Mouse (Mus musculus) MEL (cell line): ENCODE data around the gene Nr1h4. TPM values are rescaled to one million over a fixed set of nuclear protein-coding genes. Genes with fewer than 3 reads are reported as not detected.

ENCODE experiments used
- DNase-seq: peaks from one replicate; pipeline ENCODE4 v3.0.0; 2011; ENCODE audit warnings: low read depth, low spot score
- H3K27ac ChIP-seq: 2 replicates; pipeline ENCODE4 v1.5.1; 2012; ENCODE audit warnings: low read depth, mild to moderate bottlenecking, control low read depth, low read length, moderate library complexity; ENCODE audit not compliant: control insufficient read depth
- H3K27me3 ChIP-seq, 2 experiments: fragments of 150-350 bp in 1 of 2; sonication (generic) in 1 of 2; 2 replicates each; pipeline ENCODE4 v1.6.1; 2012; ENCODE audit warnings: low read length in 2 of 2, mild to moderate bottlenecking in 2 of 2, improper control_type of control experiment in 1 of 2, moderate library complexity in 1 of 2; ENCODE audit not compliant: insufficient read depth in 2 of 2, control insufficient read depth in 1 of 2
- H3K36me3 ChIP-seq, 2 experiments: 2 replicates each; pipeline ENCODE4 v1.6.1; 2012 to 2014; ENCODE audit warnings: low read length in 2 of 2, improper control_type of control experiment in 1 of 2, inconsistent platforms in 1 of 2, mild to moderate bottlenecking in 1 of 2; ENCODE audit not compliant: insufficient read depth in 2 of 2, control insufficient read depth in 1 of 2
- H3K4me1 ChIP-seq, 2 experiments: fragments of 150-350 bp in 1 of 2; sonication (generic) in 1 of 2; 2 replicates each; pipeline ENCODE4 v1.6.1; 2012; ENCODE audit warnings: low read length in 2 of 2, improper control_type of control experiment in 1 of 2, mild to moderate bottlenecking in 1 of 2; ENCODE audit not compliant: insufficient read depth in 2 of 2, control insufficient read depth in 1 of 2
- H3K4me3 ChIP-seq, 2 experiments: fragments of 150-350 bp in 1 of 2; sonication (generic) in 1 of 2; 2 replicates each; pipeline ENCODE4 v1.5.1; 2012; ENCODE audit warnings: low read depth in 2 of 2, low read length in 2 of 2, mild to moderate bottlenecking in 2 of 2, moderate library complexity in 2 of 2, control low read depth in 1 of 2, improper control_type of control experiment in 1 of 2; ENCODE audit not compliant: control insufficient read depth in 1 of 2, insufficient read depth in 1 of 2
- H3K79me2 ChIP-seq: 2 replicates; pipeline ENCODE4 v1.6.1; 2012; ENCODE audit warnings: mild to moderate bottlenecking, low read length, moderate library complexity; ENCODE audit not compliant: control insufficient read depth, poor library complexity, insufficient read depth
- H3K9ac ChIP-seq: 2 replicates; pipeline ENCODE4 v1.6.1; 2012; ENCODE audit warnings: low read depth, mild to moderate bottlenecking, control low read depth, low read length, moderate library complexity; ENCODE audit not compliant: control insufficient read depth, poor library complexity, severe bottlenecking
- H3K9me3 ChIP-seq: fragments of 150-350 bp; sonication (generic); replicated peaks from 2 replicates; pipeline ENCODE4 v1.6.1; 2012; ENCODE audit warnings: mild to moderate bottlenecking, low read length, improper control_type of control experiment, moderate library complexity; ENCODE audit not compliant: insufficient read depth
- E2F4 ChIP-seq: IDR thresholded peaks from 2 replicates; pipeline ENCODE4 v1.6.1; 2011; ENCODE audit warnings: low read depth, low read length, improper control_type of control experiment, borderline replicate concordance
- EP300 ChIP-seq, 2 experiments: IDR thresholded peaks; 2 replicates each; pipeline ENCODE4 v1.6.1; 2011; ENCODE audit warnings: improper control_type of control experiment in 2 of 2, low read length in 2 of 2, low read depth in 1 of 2, mild to moderate bottlenecking in 1 of 2
- GATA1 ChIP-seq: IDR thresholded peaks from 2 replicates; pipeline ENCODE4 v1.6.1; 2011; ENCODE audit warnings: low read depth, low read length, improper control_type of control experiment
- MAZ ChIP-seq: IDR thresholded peaks from 2 replicates; pipeline ENCODE4 v1.6.1; 2012; ENCODE audit warnings: low read depth, mild to moderate bottlenecking, inconsistent platforms, low read length, improper control_type of control experiment
- MEF2A ChIP-seq: IDR thresholded peaks from 2 replicates; pipeline ENCODE4 v1.6.1; 2014; ENCODE audit warnings: low read depth, mild to moderate bottlenecking, inconsistent platforms, low read length, improper control_type of control experiment; ENCODE audit not compliant: poor library complexity, insufficient replicate concordance, severe bottlenecking; ENCODE audit errors: extremely low read depth
- NELFE ChIP-seq: IDR thresholded peaks from 2 replicates; pipeline ENCODE4 v1.6.1; 2011; ENCODE audit warnings: low read depth, low read length, improper control_type of control experiment
- NRF1 ChIP-seq: IDR thresholded peaks from 2 replicates; pipeline ENCODE4 v1.6.1; 2014; ENCODE audit warnings: low read depth, mild to moderate bottlenecking, inconsistent platforms, low read length, improper control_type of control experiment, moderate library complexity; ENCODE audit not compliant: poor library complexity, insufficient read depth, severe bottlenecking
- POLR2AphosphoS2 ChIP-seq: IDR thresholded peaks from 2 replicates; pipeline ENCODE4 v1.6.1; 2011; ENCODE audit warnings: low read length, improper control_type of control experiment
- TBP ChIP-seq: IDR thresholded peaks from 2 replicates; pipeline ENCODE4 v1.8.0; 2011; ENCODE audit warnings: low read depth, low read length, improper control_type of control experiment
- TCF12 ChIP-seq: IDR thresholded peaks from 2 replicates; pipeline ENCODE4 v1.6.1; 2014; ENCODE audit warnings: low read depth, mild to moderate bottlenecking, inconsistent platforms, low read length, improper control_type of control experiment, moderate library complexity
- UBTF ChIP-seq: IDR thresholded peaks from 2 replicates; pipeline ENCODE4 v1.6.1; 2012; ENCODE audit warnings: low read depth, mild to moderate bottlenecking, inconsistent platforms, low read length, improper control_type of control experiment, moderate library complexity, borderline replicate concordance; ENCODE audit not compliant: insufficient read depth
- ZKSCAN1 ChIP-seq: IDR thresholded peaks from 2 replicates; pipeline ENCODE4 v1.6.1; 2012; ENCODE audit warnings: low read depth, mild to moderate bottlenecking, inconsistent platforms, low read length, improper control_type of control experiment, moderate library complexity
- polyA plus RNA-seq, 2 experiments: library from polyadenylated mRNA; stranded (reverse) in 1 of 2; unstranded in 1 of 2; fragments of >175 nt in 1 of 2; fragments of >200 nt in 1 of 2; gene quantifications; 2 replicates each; pipeline versions ENCODE4 v1.2.1 to v1.2.4; 2012; ENCODE audit warnings: low replicate concordance in 2 of 2, low read depth in 1 of 2; ENCODE audit not compliant: insufficient read length in 2 of 2, insufficient read depth in 1 of 2, missing spikeins in 1 of 2
- total RNA-seq: library from RNA; depleted of rRNA; stranded (reverse); fragments of 300-350 nt; gene quantifications from 2 replicates; pipeline ENCODE4 v1.2.3, GENCODE M21; 2012

Gene Nr1h4
- total and polyA plus RNA-seq, 3 experiments, result not detected

DNA sequence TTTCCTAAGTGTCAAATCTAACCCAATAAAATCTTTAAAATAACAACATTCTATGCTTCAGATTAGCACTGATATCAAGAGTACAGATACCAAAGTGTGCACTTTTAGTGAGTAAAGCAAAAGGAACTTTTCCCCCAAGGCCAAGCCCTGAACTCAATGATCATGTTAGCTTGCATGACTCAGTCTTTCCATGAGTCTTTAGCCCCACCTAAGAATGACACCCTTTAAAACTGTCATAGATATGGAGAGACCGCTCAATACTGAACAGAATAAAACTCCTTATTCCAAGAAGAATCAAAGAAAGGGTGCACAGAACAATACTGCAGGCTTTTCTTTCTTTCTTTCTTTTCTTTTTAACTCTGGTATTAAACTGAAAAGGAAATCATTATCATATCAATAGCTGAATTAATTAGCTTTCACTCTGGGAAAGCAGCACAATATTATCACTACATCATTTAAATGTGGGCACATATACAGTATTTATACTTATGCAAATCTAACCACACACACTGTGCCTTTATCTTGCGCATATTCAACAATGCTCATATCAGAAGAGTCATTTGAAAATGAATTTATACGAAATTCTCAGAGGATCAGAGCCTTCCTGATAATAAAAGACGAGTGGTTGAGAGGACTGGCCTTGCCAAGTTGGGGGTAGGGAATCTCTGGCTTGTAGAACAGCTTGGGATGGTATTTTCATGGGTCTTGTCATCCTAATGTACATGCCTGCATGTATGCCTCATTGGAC, 46.2 kb downstream of the Nr1h4 start (continued):
- TF ChIP-seq NRF1, result peak; percentile 24; the same call in 1 of the 2 replicates
- TF ChIP-seq NELFE, result no peak
- TF ChIP-seq POLR2AphosphoS2, result no peak
- TF ChIP-seq UBTF, result no peak
- TF ChIP-seq TCF12, result no peak
- TF ChIP-seq, all 39 proteins: peak for 6

DNA sequence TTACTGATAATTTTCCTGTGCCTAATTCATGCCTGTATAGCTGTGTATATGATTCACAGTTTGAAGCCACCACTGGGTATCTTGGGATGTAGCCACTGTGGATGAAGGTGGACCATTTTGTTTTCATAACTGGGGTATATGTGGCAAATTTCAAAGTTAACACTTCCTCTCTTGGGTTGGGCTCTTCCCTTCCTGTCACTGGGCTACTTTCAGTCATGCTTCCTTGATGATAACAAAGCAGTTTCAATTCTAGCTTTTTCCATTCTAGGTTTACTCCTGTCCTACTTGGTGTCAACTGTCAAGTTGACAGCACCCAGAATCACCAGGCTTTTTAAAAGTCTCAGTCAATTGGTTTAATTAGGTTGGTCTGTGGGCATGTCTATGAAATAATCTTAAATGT, 48.5 kb downstream of the Nr1h4 start:
- Histone ChIP-seq H3K9me3 (no peaks in the 10 kb centered on the region), H3K9ac (no peak overlapping the region), H3K79me2 (no peaks in the 10 kb centered on the region), H3K27me3 (no peaks in the 10 kb centered on the region; a peak in 1 of 4 replicates), H3K27ac (peak overlapping the region; percentile 50), H3K36me3 (peaks cover 0 to 50% of the 10 kb centered on the region in 2 experiments; a peak in 2 of 4 replicates)
- peak; percentile 48 for DNase-seq
- TF ChIP-seq EP300 (IDR thresholded peaks at IDR 0.05; ENCODE audit: low read depth in 1 of 2, low read length in 2 of 2) (peak; percentile 30 to 51; a peak in 2 of 4 replicates), TBP (no peak)
- TF ChIP-seq, all 39 proteins: peak for 1
- peaks cover 18 to 41% of the 10 kb centered on the region in 2 experiments for H3K4me1 ChIP-seq
- no peak overlapping the region for H3K4me3 ChIP-seq

DNA sequence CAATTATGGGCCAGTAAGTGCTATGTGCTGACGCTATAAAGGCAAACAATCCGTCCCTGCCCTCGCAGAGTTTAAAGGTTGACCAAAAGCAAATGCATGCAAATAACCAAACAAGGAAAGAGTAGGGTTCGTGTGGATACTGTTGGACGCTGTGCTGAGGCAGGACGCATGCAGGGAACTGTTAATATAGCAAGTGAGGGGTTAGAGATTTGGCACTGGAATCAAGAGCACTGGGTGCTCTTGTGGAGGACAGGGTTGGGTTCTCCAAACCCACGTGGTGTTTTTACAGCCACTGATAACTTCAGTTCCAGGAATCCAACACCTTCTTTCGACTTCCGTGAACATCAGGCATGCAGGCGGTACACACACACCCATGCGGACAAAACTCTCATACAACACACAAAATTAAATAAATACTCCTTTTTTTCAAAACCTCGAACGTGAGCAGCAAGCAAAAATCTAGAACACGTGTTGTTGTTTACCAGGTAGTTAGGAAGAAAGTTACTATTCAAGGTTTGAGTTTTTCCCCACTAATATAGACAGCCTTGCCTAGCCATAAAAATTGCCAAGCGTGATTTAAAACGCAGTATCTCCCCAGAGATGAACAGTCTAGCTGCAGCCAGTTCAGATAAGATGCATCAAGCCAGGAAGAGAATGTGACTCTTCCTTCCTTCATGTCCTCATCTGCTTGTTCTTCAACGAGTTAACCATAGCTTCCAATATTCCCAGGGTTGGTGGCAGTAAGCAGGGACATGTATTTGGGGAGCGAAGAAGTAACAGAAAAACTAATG, 49.4 kb downstream of the Nr1h4 start:
- Histone ChIP-seq H3K27ac (no peak overlapping the region), H3K9ac (no peak overlapping the region), H3K36me3 (peaks cover 0 to 44% of the 10 kb centered on the region in 2 experiments; a peak in 2 of 4 replicates), H3K4me1 (peaks cover 11 to 35% of the 10 kb centered on the region in 2 experiments), H3K9me3 (no peaks in the 10 kb centered on the region), H3K4me3 (no peak overlapping the region), H3K79me2 (no peaks in the 10 kb centered on the region), H3K27me3 (no peaks in the 10 kb centered on the region; a peak in 1 of 4 replicates)
- DNase-seq, result no peak
- TF ChIP-seq GATA1, result 0 out of 2 replicates have a peak, but pooled peaks have one; percentile 14
- TF ChIP-seq ZKSCAN1, result no peak
- TF ChIP-seq TBP, result no peak
- no peak for TF ChIP-seq E2F4
- TF ChIP-seq MEF2A, result no peak
- TF ChIP-seq MAZ, result no peak
